Mouse (Mus musculus): ENCODE measurements around the gene Cep164.

Gene Cep164

GRCm38 (mm10) chr9:45838434-45839138 lies 10.1 kb upstream of the Cep164 start, which contains the start of gene Bace1:
TSS of gene Bace1 (plus strand) at chr9:45838580.
- no peak for DNase-seq (ENCODE audit: low spot score in 2 of 2)

- no peak for DNase-seq (ENCODE audit: low spot score in 2 of 2)
Observed at GRCm38 (mm10) chr9:45838069-45838433, 9.6 kb upstream of the Cep164 start.

GRCm38 (mm10) chr9:45833461-45833860 lies 5.0 kb upstream of the Cep164 start:
- no peak for DNase-seq (ENCODE audit: low spot score in 2 of 2)

- DNase-seq (ENCODE audit: low spot score in 2 of 2): no peak
Observed at GRCm38 (mm10) chr9:45832898-45833297, 4.4 kb upstream of the Cep164 start.

- peak; percentile 61 to 69 for DNase-seq (ENCODE audit: low spot score in 2 of 2)
Observed at GRCm38 (mm10) chr9:45829107-45829506, 616 bp upstream of the Cep164 start.

- DNase-seq (ENCODE audit: low spot score in 2 of 2): peak in 1 of 2 experiments; percentile 17
Observed at GRCm38 (mm10) chr9:45827663-45828290, 714 bp downstream of the Cep164 start.

GRCm38 (mm10) chr9:45818406-45819011 lies 10.0 kb downstream of the Cep164 start:
- DNase-seq (ENCODE audit: low spot score in 2 of 2): no peak

- no peak for DNase-seq (ENCODE audit: low spot score in 2 of 2)
Observed at GRCm38 (mm10) chr9:45815525-45815924, 13.0 kb downstream of the Cep164 start.

- no peak for DNase-seq (ENCODE audit: low spot score in 2 of 2)
Observed at GRCm38 (mm10) chr9:45815113-45815512, 13.4 kb downstream of the Cep164 start.

- DNase-seq (ENCODE audit: low spot score in 2 of 2): no peak
Observed at GRCm38 (mm10) chr9:45811946-45812345, 16.5 kb downstream of the Cep164 start.

- DNase-seq (ENCODE audit: low spot score in 2 of 2): no peak
Observed at GRCm38 (mm10) chr9:45807761-45808160, 20.7 kb downstream of the Cep164 start.

- DNase-seq (ENCODE audit: low spot score in 2 of 2): no peak
Observed at GRCm38 (mm10) chr9:45807337-45807736, 21.2 kb downstream of the Cep164 start.

GRCm38 (mm10) chr9:45806847-45807246 lies 21.6 kb downstream of the Cep164 start:
- DNase-seq (ENCODE audit: low spot score in 2 of 2): no peak

- no peak for DNase-seq (ENCODE audit: low spot score in 2 of 2)
Observed at GRCm38 (mm10) chr9:45803070-45803774, 25.3 kb downstream of the Cep164 start.

- DNase-seq (ENCODE audit: low spot score in 2 of 2): no peak
Observed at GRCm38 (mm10) chr9:45799402-45799801, 29.1 kb downstream of the Cep164 start.

- DNase-seq (ENCODE audit: low spot score in 2 of 2): no peak
Observed at GRCm38 (mm10) chr9:45798467-45799164, 29.9 kb downstream of the Cep164 start.

GRCm38 (mm10) chr9:45797271-45797670 lies 31.2 kb downstream of the Cep164 start:
- DNase-seq (ENCODE audit: low spot score in 2 of 2): no peak

- no peak for DNase-seq (ENCODE audit: low spot score in 2 of 2)
Observed at GRCm38 (mm10) chr9:45795722-45796121, 32.8 kb downstream of the Cep164 start.

- no peak for DNase-seq (ENCODE audit: low spot score in 2 of 2)
Observed at GRCm38 (mm10) chr9:45793697-45794096, 34.8 kb downstream of the Cep164 start.

GRCm38 (mm10) chr9:45792235-45792634 lies 36.3 kb downstream of the Cep164 start:
- DNase-seq (ENCODE audit: low spot score in 2 of 2): no peak

GRCm38 (mm10) chr9:45791456-45792142 lies 36.9 kb downstream of the Cep164 start:
- DNase-seq (ENCODE audit: low spot score in 2 of 2): no peak
